Mouse (Mus musculus) spleen, adult 2 months (tissue): ENCODE measurements around the gene Gm48551.

Experiments used
- CTCF ChIP-seq: fragments of 200-500 bp; IDR thresholded peaks from 2 replicates; pipeline ENCODE4 v1.5.1; 2011; ENCODE audit warnings: mild to moderate bottlenecking, inconsistent platforms; ENCODE audit not compliant: insufficient read depth, insufficient read length, insufficient replicate concordance; ENCODE audit errors: extremely low read depth
- POLR2A ChIP-seq: fragments of 200-500 bp; IDR thresholded peaks from 2 replicates; pipeline ENCODE4 v1.6.1; 2011; ENCODE audit warnings: low read depth, low read length, inconsistent platforms

GRCm38 (mm10) chr10:81419111-81419928 is 35.1 kb downstream of the Gm48551 start:
- TF ChIP-seq POLR2A = no peak
- no peak for TF ChIP-seq CTCF
